Mouse (Mus musculus): ENCODE measurements around the gene Helz. TPM values are rescaled to one million over a fixed set of nuclear protein-coding genes. Genes with fewer than 3 reads are reported as not detected.
A peak's percentile ranks its signal among the peaks of the same experiment; 100 is the strongest.

Gene Helz
- polyA plus RNA-seq, 1 experiment from 2014 or later, result 20.6 TPM

DNA sequence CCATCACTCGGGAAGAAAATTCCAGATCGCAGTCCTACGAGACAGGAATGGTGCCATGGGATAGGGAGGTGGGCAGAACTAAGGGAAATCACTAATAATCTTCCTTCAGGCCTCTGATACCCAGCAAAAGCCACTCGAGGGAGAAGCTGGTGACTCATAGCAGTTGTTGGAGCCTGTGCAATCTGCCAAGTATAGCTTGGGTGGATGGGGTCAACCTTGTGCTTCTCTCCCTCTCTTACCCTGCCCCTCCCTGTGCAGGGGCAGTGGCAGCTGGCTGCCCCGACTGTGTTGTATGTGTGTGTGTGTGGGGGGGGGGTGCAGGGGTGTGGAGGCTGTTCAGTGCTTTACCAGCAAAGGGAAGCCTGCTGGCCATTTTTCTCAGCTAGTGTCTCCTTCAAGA, 183.8 kb downstream of the Helz start:
- Histone ChIP-seq H3K4me3 (no peak overlapping the region), H3K9me3 (no peaks in the 10 kb centered on the region), H3K36me3 (peaks cover 54% of the 10 kb centered on the region), H3K27ac (no peak overlapping the region), H3K4me1 (replicated peaks) (no peaks in the 10 kb centered on the region), H3K27me3 (ENCODE audit: insufficient read depth, poor library complexity, severe bottlenecking) (no peaks in the 10 kb centered on the region)
- WGBS, result 85% methylated on average over 5 of the region's 5 CpGs
- DNase-seq (ENCODE audit: low spot score), result no peak

GRCm38 (mm10) chr11:107734133-107734532, 186.4 kb downstream of the Helz start:
- WGBS, result 85% methylated on average over 7 of the region's 7 CpGs
- H3K27me3 ChIP-seq (ENCODE audit: insufficient read depth, poor library complexity, severe bottlenecking), result no peaks in the 10 kb centered on the region
- H3K9me3 ChIP-seq, result no peaks in the 10 kb centered on the region
- no peak overlapping the region for H3K4me3 ChIP-seq
- no peak overlapping the region for H3K27ac ChIP-seq
- DNase-seq (ENCODE audit: low spot score), result no peak
- peaks cover 75% of the 10 kb centered on the region for H3K36me3 ChIP-seq
- 0 out of 2 replicates have a peak, but pooled peaks cover 5% of the 10 kb centered on the region for H3K4me1 ChIP-seq (replicated peaks)

GRCm38 (mm10) chr11:107737886-107738285, 190.2 kb downstream of the Helz start:
- peaks cover 84% of the 10 kb centered on the region for H3K36me3 ChIP-seq

DNA sequence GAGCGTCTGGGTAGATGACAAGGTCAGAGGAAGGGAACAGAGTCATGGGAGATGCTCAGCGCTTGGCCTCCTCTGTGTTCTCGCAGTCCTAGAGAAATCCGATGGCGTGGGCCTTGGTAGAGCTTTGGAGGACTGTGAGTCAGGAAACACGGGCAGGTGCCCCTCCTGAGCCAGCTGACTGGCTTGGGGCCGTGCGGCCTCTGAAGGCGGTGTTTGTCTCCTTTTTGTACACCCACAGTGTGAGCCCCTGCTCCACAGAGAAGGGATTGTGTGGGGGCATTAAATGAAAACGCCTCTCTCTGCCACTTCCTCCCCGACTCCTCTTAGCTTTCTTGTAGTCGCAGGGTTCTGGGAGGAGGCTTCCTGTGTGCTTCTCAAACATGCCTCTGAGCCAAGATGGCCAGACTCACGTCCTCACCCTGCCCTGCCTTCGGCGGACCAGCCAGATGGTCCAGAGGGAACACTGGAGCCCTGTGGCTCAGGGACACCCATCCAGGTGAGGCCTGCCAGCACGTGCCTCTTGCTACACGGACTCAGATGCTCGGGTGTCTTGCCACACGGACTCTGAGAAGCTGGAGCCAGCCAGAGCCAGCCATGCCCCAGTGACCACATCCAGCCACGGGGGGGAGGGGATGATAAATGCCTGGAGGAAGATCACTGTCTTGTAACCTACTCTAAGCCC, 190.8 kb downstream of the Helz start:
- Histone ChIP-seq H3K4me1 (replicated peaks) (peaks cover 23% of the 10 kb centered on the region), H3K27me3 (ENCODE audit: insufficient read depth, poor library complexity, severe bottlenecking) (no peaks in the 10 kb centered on the region), H3K36me3 (peaks cover 84% of the 10 kb centered on the region), H3K9me3 (no peaks in the 10 kb centered on the region), H3K27ac (0 out of 2 replicates have a peak overlapping the region, but pooled peaks have one; percentile 5), H3K4me3 (no peak overlapping the region)
- 86% methylated on average over 20 of the region's 20 CpGs for WGBS
- no peak for DNase-seq (ENCODE audit: low spot score)

More at GRCm38 (mm10) chr11:107737886-107738285, 190.2 kb downstream of the Helz start:
- no peaks in the 10 kb centered on the region for H3K27me3 ChIP-seq (ENCODE audit: insufficient read depth, poor library complexity, severe bottlenecking)
- peaks cover 17% of the 10 kb centered on the region for H3K4me1 ChIP-seq (replicated peaks)
- H3K9me3 ChIP-seq, result no peaks in the 10 kb centered on the region
- H3K4me3 ChIP-seq, result no peak overlapping the region
- WGBS, result 86% methylated on average over 6 of the region's 6 CpGs
- no peak for DNase-seq (ENCODE audit: low spot score)
- no peak overlapping the region for H3K27ac ChIP-seq

DNA sequence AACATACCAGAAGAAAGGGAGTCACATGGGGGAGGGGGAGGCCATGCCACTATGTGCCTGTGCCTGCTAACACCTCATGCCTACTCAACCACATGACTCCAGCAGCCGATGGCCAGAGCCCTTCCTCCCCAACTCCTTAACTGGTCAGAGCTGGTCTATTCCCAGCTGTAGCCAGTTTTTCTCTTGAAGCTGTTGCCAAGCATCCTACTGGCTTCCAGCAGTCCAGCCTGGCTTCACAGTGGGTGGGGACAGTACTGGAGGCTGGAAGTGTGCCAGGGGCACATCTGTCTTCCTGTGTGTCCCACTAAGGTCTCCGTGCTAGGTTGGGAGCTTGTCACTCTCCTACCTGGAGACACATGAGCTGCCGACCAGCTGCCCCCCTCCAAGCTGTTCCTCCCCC, 195.4 kb downstream of the Helz start:
- peaks cover 46% of the 10 kb centered on the region for H3K36me3 ChIP-seq
- DNase-seq (ENCODE audit: low spot score), result no peak
- no peaks in the 10 kb centered on the region for H3K27me3 ChIP-seq (ENCODE audit: insufficient read depth, poor library complexity, severe bottlenecking)
- H3K27ac ChIP-seq, result 0 out of 2 replicates have a peak overlapping the region, but pooled peaks have one; percentile 0
- peaks cover 25% of the 10 kb centered on the region for H3K4me1 ChIP-seq (replicated peaks)
- no peaks in the 10 kb centered on the region for H3K9me3 ChIP-seq
- no peak overlapping the region for H3K4me3 ChIP-seq
- WGBS, result 73% methylated on average over 3 of the region's 3 CpGs

Other genes with a start within 250 kb of the Helz start
- 21.9 and 22.8 TPM in 2 replicates for gene Pitpnc1, start 77.2 kb upstream of the Helz start, polyA plus RNA-seq (2016; fragmentation: Nextera tagmentation; extraction: Ambion mirVana)
- 188 and 220 TPM in 2 replicates for gene Psmd12, start 68.4 kb upstream of the Helz start, polyA plus RNA-seq (2016; fragmentation: Nextera tagmentation; extraction: Ambion mirVana)
- 0.16 and 0.26 TPM in 2 replicates for gene Cacng1, start 168.6 kb downstream of the Helz start, polyA plus RNA-seq (2016; fragmentation: Nextera tagmentation; extraction: Ambion mirVana)
- 8.9 and 15.7 TPM in 2 replicates for gene Cacng4, start 246.6 kb downstream of the Helz start, polyA plus RNA-seq (2016; fragmentation: Nextera tagmentation; extraction: Ambion mirVana)

Data from hindbrain, embryonic 10.5 days (tissue).